Mouse (Mus musculus) NIH3T3 (cell line): ENCODE results near the gene Ntm.

Experiments
- DNase-seq: peaks from one replicate; pipeline ENCODE4 v3.0.0-alpha.2; 2012; ENCODE audit warnings: low read depth

The Ntm gene

DNA sequence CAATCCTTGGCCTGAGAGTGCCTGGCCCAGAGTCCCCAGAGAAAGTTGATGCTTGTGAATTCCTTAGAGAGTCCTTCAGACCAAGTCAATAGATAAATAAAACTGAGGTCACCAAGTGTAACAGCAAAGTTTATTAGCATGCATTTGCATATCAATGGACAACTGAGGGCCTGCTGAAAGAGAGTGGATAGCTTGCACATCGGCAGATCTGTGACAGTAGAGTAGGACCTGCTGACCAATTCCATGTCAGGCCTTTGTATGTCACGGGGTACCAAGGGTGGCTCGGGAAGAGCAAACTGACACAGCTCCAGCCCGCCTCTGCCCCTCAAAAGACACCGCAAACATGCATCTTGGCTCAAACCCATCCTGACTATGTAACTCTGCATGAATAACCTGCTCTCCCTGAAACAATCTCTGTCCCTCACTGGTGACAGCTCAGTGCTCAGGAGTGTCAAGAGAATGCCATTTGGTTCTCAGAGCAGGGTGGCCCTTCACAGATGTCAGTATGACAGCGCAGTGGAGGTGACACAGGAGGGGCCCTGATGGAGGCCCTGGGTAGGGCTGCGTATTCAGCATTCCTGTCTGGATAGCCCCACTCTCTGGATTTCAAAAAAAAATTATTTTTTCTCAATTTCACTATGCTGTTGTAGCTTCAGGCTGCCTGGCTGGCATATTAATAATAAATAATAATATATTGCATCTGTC is 305.0 kb downstream of the Ntm start:
- no peak for DNase-seq

DNA sequence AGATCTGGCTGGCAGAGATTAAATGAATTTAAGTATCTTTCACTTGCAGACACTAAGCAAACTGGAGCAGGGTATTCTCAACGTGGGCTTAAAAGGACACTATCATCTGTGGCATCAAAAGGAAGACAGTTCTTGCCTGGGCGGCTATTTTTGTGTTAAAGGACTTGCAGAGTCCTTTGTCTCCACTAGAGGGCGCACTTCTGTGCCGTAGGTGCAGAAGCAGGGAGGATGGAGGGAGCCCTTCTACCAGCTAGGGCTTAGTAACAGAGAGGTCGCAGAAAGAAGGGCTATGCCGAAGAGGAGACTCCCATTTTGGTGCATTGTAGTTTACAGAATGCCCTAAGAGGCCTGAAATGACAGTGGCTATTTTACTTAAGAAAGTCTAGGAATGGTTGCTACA is 308.1 kb downstream of the Ntm start:
- peak; percentile 21 for DNase-seq

DNA sequence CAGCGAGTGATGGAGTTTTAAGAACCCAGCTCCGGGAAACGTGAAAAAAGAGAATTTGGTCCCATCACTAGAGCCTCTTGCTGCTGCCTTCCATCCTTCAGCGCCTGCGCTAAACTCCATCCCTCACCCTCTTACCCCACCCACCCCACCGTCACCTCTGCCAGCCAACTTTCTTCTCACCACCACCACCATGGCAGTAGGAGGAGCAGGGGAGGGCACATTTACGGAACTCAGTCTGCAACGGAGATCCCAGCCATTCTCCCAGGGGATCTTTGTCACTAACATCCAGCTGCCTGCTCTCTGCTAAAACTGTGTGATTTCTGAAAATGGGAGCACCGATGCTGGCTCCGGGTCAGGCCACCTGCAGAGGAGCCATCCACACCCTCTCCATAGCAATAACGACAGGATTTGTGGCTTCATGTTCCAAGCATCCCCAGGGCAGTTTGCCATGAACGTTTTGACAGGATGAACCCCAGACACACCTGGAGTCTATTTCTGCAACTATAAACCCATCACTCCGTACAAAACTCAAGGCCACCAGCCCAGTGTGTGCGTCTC is 309.2 kb downstream of the Ntm start:
- DNase-seq, result no peak

DNA sequence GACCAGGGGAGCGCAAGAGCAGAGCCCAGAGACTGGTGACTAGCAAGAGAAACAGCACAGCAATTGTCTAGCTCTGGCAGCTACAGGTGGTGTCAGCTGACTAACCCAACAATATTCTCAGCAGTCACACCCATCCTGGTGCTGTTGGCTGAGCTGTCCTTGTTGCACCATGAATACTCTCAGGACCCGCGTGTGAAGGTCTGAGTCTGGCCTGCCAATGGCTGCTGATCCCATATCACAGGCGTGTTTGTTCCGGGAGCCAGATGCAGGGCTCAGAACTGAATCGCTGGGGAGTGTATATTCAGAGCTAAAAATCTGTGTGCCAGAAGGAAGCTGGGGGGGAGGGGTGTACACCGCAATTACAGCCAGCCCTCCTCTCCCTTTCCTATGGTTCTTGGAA is 310.1 kb downstream of the Ntm start:
- DNase-seq, result no peak

DNA sequence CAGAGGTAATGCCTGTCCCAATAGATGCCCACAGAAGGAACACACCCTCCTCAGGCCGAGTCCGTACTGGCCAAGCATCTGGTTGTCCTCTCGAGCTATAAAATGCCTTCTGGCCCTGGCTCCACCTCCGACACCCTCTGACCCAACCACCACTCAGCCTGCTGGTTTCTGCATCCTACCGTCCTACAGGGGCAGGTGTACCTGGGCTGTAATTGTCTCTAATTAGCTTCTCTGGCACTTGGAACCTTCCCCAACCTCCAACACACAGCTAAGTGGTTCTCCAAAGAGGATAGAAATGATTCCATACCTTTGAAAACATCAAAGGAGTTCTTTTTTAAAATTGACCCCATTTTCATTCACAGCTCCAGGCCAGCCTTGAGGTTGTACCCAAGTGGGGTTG is 311.1 kb downstream of the Ntm start:
- no peak for DNase-seq

DNA sequence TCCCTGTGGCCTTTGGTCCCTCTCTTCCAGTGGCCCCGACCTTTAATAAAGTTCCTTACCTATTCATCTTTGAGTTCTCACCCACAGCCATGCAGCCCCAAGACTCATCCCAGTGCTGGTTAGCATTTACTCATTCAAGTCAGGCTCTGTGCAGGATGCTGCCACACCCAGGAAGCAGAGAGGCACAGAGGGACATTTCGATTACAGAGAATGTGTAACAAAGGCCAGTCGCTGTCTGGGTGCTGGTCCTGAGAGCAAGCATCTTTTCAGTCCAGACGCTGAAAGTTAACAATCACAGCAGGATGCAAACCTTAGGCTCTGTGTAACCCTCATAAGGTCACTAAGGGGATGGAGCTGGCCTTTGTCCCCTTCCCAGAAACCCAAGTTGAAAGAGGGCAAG is 311.7 kb downstream of the Ntm start:
- DNase-seq, result no peak

DNA sequence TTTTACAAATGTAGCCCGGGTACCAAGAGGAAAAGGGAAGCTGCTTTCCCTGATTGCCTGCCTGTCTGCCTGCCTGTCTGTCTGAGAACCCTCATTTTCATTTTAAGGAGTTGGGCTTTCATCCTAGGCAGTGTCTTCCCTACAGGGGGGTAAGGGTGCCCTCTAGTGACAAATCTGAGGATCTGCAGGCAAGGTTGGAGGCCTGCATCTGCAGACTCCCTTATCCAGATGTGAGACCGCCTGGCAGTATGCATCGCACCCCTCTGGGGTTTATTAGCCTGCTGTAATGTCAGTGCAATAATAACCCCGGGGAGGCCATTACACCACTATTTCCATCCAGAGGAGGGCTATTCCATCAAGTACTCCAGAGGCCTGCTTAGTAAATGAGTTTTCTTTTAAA is 312.3 kb downstream of the Ntm start:
- DNase-seq, result peak; percentile 52

DNA sequence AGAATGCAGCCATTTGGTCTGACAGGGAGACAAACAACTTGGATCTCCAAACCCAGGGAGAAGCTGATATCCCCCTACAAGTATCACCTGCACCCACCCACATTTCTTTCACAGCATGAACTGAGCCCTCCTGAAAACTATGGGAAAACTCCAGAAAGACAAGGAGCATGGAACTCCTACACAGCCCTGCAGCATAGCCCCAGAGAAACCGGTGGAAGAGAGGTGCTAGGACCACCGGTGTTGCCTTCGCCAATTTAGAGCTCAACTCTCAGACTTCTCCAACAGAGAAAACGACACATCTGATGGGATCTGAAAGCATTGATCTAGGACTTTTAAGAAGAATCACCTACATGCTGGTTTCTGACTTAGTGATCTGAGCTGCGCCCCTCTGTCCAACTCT is 312.7 kb downstream of the Ntm start:
- DNase-seq, result no peak

DNA sequence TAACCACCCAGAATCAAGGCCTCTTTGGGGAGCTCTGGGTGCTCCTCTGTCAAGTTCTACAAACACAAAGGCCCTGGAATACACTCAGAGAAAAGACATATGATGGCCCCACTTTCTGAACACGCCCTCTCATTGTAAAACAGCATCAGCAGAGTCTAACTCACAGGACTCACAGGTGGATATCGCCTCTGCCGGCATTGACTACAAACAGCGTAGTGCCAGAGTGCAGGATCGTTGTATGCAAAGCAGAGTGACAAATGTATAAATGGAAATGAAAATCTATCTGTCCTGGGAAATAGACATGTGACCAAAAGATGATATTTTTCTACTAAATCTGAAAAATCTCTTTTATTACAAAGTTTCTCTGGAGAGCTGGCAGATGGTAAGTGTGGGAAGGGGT is 314.7 kb downstream of the Ntm start:
- DNase-seq, result no peak

DNA sequence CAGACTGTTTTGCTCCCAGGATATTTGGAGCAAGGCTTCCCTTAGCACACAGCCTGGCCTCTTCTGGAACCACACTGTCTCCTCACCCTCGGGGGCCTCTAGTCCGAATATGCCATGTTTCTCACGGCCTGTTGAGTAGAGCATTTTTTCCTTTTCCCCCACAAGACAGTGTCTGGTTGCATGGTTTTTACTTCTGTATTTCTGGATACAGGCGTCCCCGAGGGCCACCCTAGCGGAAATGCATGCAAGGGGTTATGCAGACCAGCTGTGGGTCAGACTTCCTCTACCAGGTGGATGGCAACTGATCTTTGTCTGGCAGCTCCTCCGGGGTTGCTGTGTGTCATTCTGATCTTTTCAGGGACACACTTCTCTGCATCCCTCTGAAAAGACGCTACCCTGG is 315.2 kb downstream of the Ntm start:
- no peak for DNase-seq

DNA sequence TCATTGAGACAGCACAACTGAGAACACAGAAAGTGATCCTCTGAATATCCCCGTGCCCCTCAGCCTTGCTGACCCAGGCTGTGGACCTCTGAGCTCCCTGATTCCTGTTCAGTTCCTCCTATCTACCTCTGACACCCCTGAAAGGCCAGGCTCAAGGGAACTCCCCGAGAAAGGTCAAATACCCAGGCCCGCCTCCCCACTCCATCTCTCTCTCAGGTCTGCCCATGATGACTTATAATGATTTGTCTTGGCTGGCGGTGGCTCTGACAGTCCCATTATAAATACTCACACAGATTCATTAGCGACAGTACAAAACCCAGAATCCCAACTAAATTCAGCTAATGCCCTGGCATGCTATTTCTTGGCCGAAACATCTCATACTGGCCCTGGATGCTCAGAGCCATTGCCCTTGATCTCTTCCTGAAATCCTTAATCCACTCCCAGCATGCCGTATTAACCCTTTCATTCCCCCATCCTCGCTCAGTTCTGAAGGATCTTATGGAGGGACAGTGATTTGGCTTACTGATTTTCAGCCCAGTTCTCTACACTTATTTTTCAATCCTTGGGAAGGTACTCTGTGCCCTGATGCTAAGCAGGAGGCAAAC is 317.0 kb downstream of the Ntm start:
- DNase-seq, result no peak

DNA sequence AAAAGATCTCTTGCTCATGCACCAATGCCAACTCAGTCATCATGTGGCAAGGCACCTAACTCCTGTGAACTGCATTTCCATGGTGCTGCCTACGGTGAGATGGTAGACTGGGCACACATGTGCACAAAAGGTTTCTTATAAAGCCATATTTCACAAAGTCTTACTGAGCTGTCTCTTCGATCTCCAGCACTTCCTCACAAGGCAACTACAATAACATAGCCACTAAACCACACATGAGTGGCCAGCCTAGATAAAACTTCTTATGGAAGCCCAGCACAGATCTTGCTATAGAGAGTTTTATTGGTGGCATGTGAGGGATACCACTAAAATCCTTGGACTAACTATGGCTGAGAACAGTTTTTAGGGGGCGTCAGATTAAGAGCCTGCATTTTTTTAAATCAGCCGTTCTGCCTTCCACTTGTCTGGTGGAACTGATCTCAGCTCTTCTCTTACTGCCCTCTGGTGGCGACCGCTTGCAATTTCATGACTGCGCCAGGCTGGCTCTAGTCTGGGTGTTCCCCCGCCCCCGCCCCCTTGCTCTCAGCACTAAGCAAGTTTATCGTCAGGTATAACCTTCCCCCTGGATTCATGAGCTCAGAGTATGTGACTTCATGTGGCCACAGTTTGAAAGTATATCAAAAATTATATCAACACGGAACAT is 319.8 kb downstream of the Ntm start:
- DNase-seq, result peak; percentile 51

DNA sequence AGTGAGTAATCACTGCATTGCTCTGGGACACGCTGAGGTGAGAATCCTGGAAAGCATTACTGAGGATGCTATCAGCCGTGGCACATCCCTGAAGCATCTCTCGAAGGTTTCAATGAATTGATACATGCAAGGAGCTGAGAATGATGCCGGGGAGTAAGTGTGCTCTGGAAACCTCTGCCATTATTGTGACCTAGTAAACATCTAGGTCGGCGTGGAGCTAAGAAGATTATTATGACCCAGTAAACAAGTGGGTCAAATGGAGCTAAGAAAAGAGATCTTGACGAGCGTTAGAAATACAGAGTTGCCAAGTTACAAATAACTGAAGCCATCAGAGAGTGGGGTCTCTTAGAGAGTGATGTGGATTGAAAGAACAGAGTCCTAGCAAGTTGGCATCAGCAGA is 325.6 kb downstream of the Ntm start:
- no peak for DNase-seq

DNA sequence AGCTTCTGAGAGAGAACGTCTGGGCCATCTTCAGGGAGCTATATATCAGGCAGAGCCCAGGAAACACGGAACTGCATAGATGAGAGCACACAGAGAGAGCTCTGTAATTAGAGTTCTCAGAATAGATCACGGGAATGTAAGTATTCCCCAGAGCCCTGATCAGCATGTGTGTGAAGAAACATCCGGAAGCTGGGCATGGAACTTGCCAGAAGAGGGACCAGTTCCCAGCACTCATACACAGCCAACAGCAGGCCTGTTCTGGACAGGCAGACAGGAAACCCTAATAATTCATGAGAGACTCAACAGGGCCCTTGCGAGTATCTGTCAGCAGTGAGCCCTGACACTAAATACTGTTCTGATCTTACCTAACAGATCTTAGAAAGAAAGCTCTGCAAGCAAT is 345.8 kb downstream of the Ntm start:
- DNase-seq, result peak; percentile 1

DNA sequence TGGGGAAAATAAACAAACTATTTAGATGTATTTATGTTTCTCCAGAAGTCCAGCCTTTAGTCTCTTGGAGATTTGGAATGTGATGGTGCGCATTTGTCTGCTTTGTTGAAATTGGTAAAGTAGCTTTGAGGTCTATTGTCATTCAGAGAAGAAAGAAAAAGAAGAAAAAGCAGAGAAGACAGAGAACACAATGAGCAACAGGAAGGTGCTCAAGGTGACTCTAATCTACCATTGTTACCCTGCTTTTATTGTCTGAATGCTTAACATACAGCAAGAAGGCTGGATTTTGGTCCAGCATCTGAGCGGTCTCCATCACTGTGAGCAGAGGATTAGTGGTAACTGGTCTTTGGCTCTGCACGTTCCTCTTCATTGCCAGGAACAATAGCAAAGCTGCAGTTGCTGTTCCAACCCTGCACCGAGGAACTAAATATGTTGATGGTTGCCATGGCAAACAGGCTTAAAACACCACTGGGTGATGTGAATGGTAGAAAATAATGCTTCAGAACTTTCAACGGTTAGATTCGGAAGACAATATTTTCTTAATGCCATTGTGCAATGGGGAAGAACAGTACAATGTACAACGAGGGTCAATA is 350.8 kb downstream of the Ntm start:
- no peak for DNase-seq

DNA sequence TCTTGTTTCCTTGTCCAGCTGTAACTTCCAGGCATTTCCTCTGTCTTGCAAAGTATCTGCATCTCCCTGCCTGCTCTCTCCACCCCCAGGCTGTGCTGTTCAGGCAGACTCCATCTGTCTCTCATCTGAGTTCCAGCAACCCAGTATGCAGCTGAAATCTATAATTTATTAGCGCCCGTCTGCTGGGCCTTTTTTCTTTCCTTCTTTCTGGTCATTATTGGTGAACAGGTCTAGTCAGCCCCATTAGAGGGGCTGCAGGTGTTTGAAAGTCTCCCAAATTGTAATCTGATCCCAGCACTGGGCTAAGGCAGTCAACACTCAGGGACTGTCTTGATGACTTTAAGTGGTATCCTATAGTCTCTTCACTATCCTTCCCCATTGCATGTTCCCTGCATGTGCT is 352.1 kb downstream of the Ntm start:
- no peak for DNase-seq

DNA sequence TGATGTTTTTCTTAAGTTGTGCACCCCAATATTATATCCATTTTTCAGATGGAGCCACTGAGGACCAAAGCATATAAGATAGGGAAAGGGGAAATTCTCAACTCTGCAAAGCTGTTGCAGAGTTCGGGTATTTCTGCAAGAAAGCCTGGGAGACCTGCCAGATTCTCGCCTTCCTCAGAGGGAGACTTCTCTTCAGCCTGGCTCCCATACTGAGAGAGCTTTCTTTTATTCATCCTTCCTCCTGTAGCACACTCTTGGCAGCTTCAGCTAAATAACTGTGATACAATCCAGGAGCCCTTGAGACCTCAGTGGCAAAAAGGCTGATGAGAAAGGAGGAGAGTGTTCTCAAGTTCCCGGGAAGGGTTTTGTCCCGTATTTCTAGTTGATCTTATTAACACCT is 365.3 kb downstream of the Ntm start:
- DNase-seq, result no peak

DNA sequence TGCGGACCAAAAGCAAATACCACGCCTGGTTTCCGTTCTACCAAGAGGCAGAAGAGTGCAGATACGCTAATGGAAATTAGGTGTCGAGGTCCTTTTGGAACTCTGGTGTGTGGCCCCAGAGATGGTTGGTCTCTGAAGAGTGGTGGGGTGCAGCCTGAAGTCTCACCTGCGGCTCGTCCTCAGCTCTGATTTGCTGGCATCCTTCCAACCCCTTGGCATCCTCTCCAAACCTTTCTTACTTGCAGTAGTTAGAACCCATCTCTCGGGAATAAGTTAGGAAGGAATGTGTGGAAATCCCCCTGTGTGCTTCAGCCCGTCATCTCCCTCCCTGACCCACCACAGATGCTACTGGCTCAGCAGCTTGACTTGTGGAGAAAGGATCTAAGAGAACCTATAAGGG is 367.6 kb downstream of the Ntm start:
- DNase-seq, result no peak

DNA sequence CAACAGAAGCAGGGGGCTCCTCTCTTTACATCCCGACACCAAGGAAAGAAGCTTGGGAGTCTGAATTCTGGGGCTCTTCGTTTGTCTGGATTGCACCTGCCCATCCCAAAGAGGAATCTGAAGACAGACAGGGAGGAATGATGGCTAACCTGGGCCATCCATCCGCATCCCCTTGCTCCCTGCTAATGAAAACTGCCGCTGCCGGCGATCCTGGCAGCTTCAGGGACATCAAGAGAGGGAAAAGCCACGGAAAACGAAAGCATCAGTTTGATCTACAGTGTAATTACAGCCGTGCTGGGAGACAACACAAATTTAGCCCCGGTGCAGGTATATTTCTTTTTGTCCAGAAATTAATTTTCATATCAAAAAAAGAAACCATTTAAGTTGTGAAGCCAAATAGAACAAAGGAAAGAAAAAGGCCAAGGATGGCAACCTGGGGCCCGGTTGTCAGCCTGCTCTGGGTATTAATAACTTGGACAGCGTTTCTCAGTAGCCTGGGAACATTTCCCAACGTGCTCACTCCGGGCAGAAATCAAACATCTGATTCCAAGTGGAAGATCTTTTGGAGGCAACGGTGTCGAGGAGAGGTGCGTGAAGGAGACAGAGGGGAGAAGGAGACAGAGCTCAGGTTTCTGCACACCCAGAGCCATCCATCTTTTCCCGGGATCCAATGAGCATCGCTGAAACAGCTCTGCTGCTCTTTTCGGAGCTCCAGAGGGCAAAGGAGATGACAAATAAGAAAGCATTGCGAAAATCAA is 368.2 kb downstream of the Ntm start:
- DNase-seq, result no peak

DNA sequence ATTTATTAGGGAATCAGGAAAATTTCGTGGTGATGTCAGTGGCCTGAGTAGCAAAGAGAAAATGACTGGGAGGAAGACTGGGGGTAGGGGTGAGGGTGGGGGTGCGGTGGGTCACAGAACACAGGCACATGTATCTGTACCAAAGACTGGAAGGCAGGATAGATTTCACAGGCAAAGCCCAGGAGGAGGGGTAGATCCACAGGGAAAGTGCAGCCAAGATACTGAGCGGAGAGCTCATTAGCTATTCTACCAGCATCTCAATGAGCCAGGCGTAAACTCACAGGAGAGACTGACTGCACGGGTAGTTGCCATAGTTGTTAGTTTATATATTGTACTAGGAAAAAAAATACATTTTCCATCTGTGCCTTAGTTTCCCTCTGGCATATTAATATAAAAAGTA is 375.6 kb downstream of the Ntm start:
- no peak for DNase-seq

DNA sequence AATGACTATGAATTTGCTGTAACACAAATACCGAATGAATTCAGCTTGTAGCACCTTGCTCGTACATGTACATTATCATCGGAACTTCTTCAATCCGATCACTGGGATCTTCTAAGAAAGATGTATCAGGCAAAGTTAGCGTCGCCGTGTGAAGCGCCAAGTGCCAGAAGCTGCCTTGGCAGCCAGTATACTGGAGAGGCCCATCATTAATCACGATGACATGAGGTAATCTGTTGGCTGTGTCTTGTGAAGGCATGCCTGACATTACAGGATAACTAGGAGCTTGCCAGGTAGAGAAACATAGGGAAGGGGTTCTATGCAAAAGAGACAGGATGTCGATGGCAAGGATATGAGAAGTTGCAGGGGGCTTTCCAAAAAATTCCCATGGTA is 376.6 kb downstream of the Ntm start:
- no peak for DNase-seq

DNA sequence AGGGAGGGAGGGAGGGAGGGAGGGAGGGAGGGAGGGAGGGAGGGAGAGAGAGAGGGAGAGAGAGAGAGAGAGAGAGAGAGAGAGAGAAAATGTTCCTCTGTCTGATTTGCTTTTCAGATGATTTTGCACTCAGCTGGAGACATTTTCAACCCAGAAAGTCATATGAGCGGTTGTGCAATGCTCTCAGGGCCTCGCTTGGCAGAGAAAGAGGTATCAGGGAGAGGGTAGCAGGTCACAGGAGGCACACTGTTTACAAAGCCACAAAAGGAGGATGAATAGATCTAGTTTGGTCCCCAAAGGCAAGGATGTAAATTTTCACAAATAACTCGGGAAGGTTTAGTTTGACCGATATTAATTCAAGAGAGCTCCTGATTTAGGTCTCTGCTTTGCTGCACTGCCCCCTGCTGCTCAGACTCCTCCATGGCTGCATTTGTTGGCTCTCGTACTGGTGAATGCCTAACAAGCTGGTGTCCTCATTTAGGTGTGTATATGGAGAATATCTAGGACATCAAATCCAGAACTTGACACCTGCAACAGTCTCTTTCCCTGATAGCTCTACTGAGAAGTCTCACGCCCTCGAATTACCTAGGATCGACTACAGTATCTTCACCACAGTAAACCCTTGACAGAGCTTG is 377.1 kb downstream of the Ntm start:
- peak; percentile 18 for DNase-seq
